In the genomic region with DNA sequence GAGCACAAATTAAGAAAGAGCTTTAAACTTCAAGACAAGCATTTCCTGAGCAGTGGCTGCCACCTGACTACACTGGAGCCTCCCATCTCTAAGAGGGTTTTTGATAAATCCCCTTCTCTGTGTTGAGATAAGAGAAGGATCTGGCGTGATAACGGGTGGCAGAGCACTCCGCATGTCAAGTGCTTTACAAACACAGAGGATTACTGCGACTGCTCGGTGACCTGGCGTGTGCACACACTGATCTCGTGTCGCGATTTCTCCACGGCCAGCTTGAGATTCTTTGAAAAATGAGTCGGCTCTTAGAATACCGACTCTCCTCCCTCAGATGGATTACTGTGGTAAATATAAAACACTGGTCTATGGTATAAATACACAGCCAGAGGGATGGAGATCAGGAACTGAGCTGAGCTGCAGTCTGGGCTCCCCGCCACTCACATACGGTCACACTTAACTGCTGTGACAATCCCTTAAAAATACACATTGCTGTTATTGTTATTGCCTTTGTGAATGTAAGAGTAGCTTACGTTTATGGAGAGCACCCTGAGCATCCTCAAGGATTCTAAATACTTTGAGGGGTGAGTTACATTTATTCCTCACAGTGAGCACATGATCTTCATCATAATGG, we compare ENCODE assay signal across 23 mouse cellular contexts.
DNase-seq lines count a peak whose midpoint lies in the region; ATAC-seq and TF ChIP-seq lines count a peak whose summit lies in the region.
"Had no signal": no experiment of that assay in that cellular context is flagged by ENCODE, and none has a peak within 500 bp of the region (broad histone marks: within the 10 kb centered on the region; RNA-seq: fewer than 3 reads in every experiment).

No protein-coding gene starts in this region.

- H3K4me3 ChIP-seq in forebrain, postnatal 0 days (ENCODE audit: low read depth, low read length): no peak overlapping the region
- H3K4me3 ChIP-seq in forebrain, embryonic 11.5 days (ENCODE audit: low read depth, low read length): no peak overlapping the region
- H3K4me3 ChIP-seq in lung, adult 2 months (replicated peaks; ENCODE audit: extremely low read depth, low read depth, low read length): no peak overlapping the region
- H3K4me3 ChIP-seq in lung, postnatal 0 days (ENCODE audit: low read depth, low read length): no peak overlapping the region
- H3K4me3 ChIP-seq in midbrain, embryonic 14.5 days (replicated peaks; ENCODE audit: low read depth, low read length): no peak overlapping the region
- H3K4me3 ChIP-seq: liver, embryonic 13.5 days; midbrain, embryonic 12.5 days; neural tube, embryonic 15.5 days had no signal

- no peak for DNase-seq in forebrain, postnatal 0 days
- DNase-seq in forebrain, embryonic 11.5 days (ENCODE audit: low spot score): no peak
- peak; percentile 42 to 50 for DNase-seq in lung, adult 18-20 months
- DNase-seq in lung, adult 2 months: no peak
- peak; percentile 59 for DNase-seq in lung, postnatal 0 days (ENCODE audit: low spot score)
- DNase-seq in midbrain, embryonic 14.5 days: peak; percentile 51
- no peak for DNase-seq in heart, adult 8-10 months (ENCODE audit: low spot score)
- no peak for DNase-seq in thymus, postnatal 4 days
- DNase-seq: cerebellum, adult 8-10 months; heart, postnatal 10 days; kidney, adult 9 months; kidney, postnatal 14 days; liver, embryonic 13.5 days; right cerebral cortex, adult 18-20 months; thymus, postnatal 14 days had no signal

- H3K27ac ChIP-seq in forebrain, postnatal 0 days (ENCODE audit: low read depth, low read length): no peak overlapping the region
- H3K27ac ChIP-seq in forebrain, embryonic 11.5 days (ENCODE audit: low read depth, low read length): no peak overlapping the region
- no peak overlapping the region for H3K27ac ChIP-seq in lung, postnatal 0 days (ENCODE audit: low read length)
- 0 out of 2 replicates have a peak overlapping the region, but pooled peaks have one; percentile 5 for H3K27ac ChIP-seq in midbrain, embryonic 14.5 days (replicated peaks; ENCODE audit: low read depth, low read length)
- H3K27ac ChIP-seq: hindbrain, postnatal 0 days; liver, embryonic 13.5 days; macrophage; midbrain, embryonic 12.5 days; neural tube, embryonic 15.5 days had no signal

- no peak overlapping the region for H3K9ac ChIP-seq in forebrain, postnatal 0 days
- H3K9ac ChIP-seq in forebrain, embryonic 11.5 days (ENCODE audit: low read length): no peak overlapping the region
- H3K9ac ChIP-seq in lung, postnatal 0 days (replicated peaks; ENCODE audit: low read depth): no peak overlapping the region
- no peak overlapping the region; the same call in 1 of the 2 replicates for H3K9ac ChIP-seq in midbrain, embryonic 14.5 days (replicated peaks; ENCODE audit: low read length)
- H3K9ac ChIP-seq: liver, embryonic 13.5 days; midbrain, embryonic 12.5 days; neural tube, embryonic 15.5 days had no signal

- TF ChIP-seq EP300 in lung, postnatal 0 days (IDR thresholded peaks at IDR 0.05): no peak

- ATAC-seq in forebrain, postnatal 0 days: peak; percentile 54
- no peak for ATAC-seq in forebrain, embryonic 11.5 days (replicated peaks; ENCODE audit: low FRiP score)
- peak; percentile 76 for ATAC-seq in lung, postnatal 0 days
- no peak for ATAC-seq in midbrain, embryonic 14.5 days (ENCODE audit: low FRiP score, low TSS enrichment)
- ATAC-seq: activated CD4-positive, CD25-positive, alpha-beta regulatory T cell, adult 4 months; forebrain, embryonic 14.5 days; hindbrain, postnatal 0 days; intestine, embryonic 16.5 days had no signal

- no peaks in the 10 kb centered on the region for H3K27me3 ChIP-seq in forebrain, postnatal 0 days (ENCODE audit: insufficient read depth, low read length)
- no peaks in the 10 kb centered on the region for H3K27me3 ChIP-seq in forebrain, embryonic 11.5 days (ENCODE audit: control insufficient read depth, insufficient read depth, low read length)
- no peaks in the 10 kb centered on the region for H3K27me3 ChIP-seq in lung, postnatal 0 days (replicated peaks; ENCODE audit: insufficient read depth, low read length)
- H3K27me3 ChIP-seq in midbrain, embryonic 14.5 days (ENCODE audit: control insufficient read depth, insufficient read depth, low read length): no peaks in the 10 kb centered on the region
- H3K27me3 ChIP-seq: neural tube, embryonic 15.5 days had no signal

- 51% methylated on average over 15 of the region's 15 CpGs for WGBS in forebrain, postnatal 0 days
- WGBS in forebrain, embryonic 11.5 days: 76% methylated on average over 15 of the region's 15 CpGs
- WGBS in lung, adult 2 months: 17% methylated on average over 15 of the region's 15 CpGs
- WGBS in lung, postnatal 0 days: 9% methylated on average over 15 of the region's 15 CpGs
- WGBS in midbrain, embryonic 14.5 days: 28% methylated on average over 15 of the region's 15 CpGs

- no peak for TF ChIP-seq CTCF in forebrain, postnatal 0 days (IDR thresholded peaks at IDR 0.05; ENCODE audit: low read depth)
- no peak for TF ChIP-seq CTCF in lung, adult 2 months (IDR thresholded peaks at IDR 0.05; ENCODE audit: insufficient read depth, low read length)
- TF ChIP-seq CTCF in lung, postnatal 0 days (IDR thresholded peaks at IDR 0.05): no peak

- no peak for TF ChIP-seq POLR2A in lung, adult 2 months (IDR thresholded peaks at IDR 0.05; ENCODE audit: borderline replicate concordance, extremely low read depth, low read depth, low read length)

- H3K4me1 ChIP-seq in forebrain, postnatal 0 days (ENCODE audit: insufficient read depth): no peaks in the 10 kb centered on the region
- H3K4me1 ChIP-seq in forebrain, embryonic 11.5 days (replicated peaks; ENCODE audit: control insufficient read depth, insufficient read depth, low read length): no peaks in the 10 kb centered on the region
- no peaks in the 10 kb centered on the region; the same call in 1 of the 2 replicates for H3K4me1 ChIP-seq in lung, adult 2 months (ENCODE audit: control insufficient read depth, insufficient read depth, low read length)
- no peaks in the 10 kb centered on the region for H3K4me1 ChIP-seq in lung, postnatal 0 days (ENCODE audit: insufficient read depth, low read depth, low read length)
- H3K4me1 ChIP-seq in midbrain, embryonic 14.5 days (ENCODE audit: control insufficient read depth, insufficient read depth, low read length): 0 out of 2 replicates have a peak, but pooled peaks cover 7% of the 10 kb centered on the region
- H3K4me1 ChIP-seq: liver, embryonic 13.5 days had no signal

- H3K36me3 ChIP-seq in forebrain, postnatal 0 days (ENCODE audit: insufficient read depth): no peaks in the 10 kb centered on the region
- H3K36me3 ChIP-seq in forebrain, embryonic 11.5 days (ENCODE audit: control insufficient read depth, insufficient read depth, low read length): no peaks in the 10 kb centered on the region
- no peaks in the 10 kb centered on the region for H3K36me3 ChIP-seq in lung, postnatal 0 days (ENCODE audit: insufficient read depth, low read length)
- H3K36me3 ChIP-seq in midbrain, embryonic 14.5 days (ENCODE audit: control insufficient read depth, insufficient read depth, low read length): no peaks in the 10 kb centered on the region
- H3K36me3 ChIP-seq: liver, embryonic 13.5 days; midbrain, embryonic 12.5 days; neural tube, embryonic 15.5 days had no signal

- no peaks in the 10 kb centered on the region for H3K9me3 ChIP-seq in forebrain, postnatal 0 days (ENCODE audit: low read length)
- no peaks in the 10 kb centered on the region for H3K9me3 ChIP-seq in forebrain, embryonic 11.5 days (ENCODE audit: control insufficient read depth, low read length)
- H3K9me3 ChIP-seq in lung, postnatal 0 days (ENCODE audit: low read length): no peaks in the 10 kb centered on the region
- H3K9me3 ChIP-seq in midbrain, embryonic 14.5 days (ENCODE audit: control insufficient read depth, low read length): no peaks in the 10 kb centered on the region
- H3K9me3 ChIP-seq: liver, embryonic 13.5 days; midbrain, embryonic 12.5 days; neural tube, embryonic 15.5 days had no signal

- H3K4me2 ChIP-seq in forebrain, postnatal 0 days (ENCODE audit: low read depth): no peak overlapping the region
- no peak overlapping the region for H3K4me2 ChIP-seq in forebrain, embryonic 11.5 days (ENCODE audit: low read depth, low read length, severe bottlenecking)
- no peak overlapping the region for H3K4me2 ChIP-seq in lung, postnatal 0 days (replicated peaks; ENCODE audit: low read depth, low read length)
- H3K4me2 ChIP-seq in midbrain, embryonic 14.5 days (ENCODE audit: low read length): peak overlapping the region; percentile 17; the same call in 1 of the 2 replicates
- H3K4me2 ChIP-seq: heart, embryonic 11.5 days; liver, embryonic 13.5 days; midbrain, embryonic 12.5 days; neural tube, embryonic 15.5 days had no signal

Comparison
In these comparisons a context has a peak if more than half of its experiments do, and no peak if none do; other contexts are left out.
1. ATAC-seq: peak in forebrain, postnatal 0 days (single experiment) and lung, postnatal 0 days (single experiment); none in forebrain, embryonic 11.5 days (single experiment) and midbrain, embryonic 14.5 days (single experiment).
2. DNase-seq: peak in lung, adult 18-20 months (2 of 2), lung, postnatal 0 days (single experiment) and midbrain, embryonic 14.5 days (single experiment); none in forebrain, postnatal 0 days (single experiment), forebrain, embryonic 11.5 days (single experiment), lung, adult 2 months (single experiment), heart, adult 8-10 months (single experiment) and thymus, postnatal 4 days (single experiment).